Mouse (Mus musculus) liver, embryonic 14.5 days (tissue): ENCODE data around the gene Sumf1.

Experiments used
- CTCF ChIP-seq: IDR thresholded peaks from 2 replicates; pipeline ENCODE4 v1.5.1; 2016; ENCODE audit warnings: antibody characterized with exemption, low read depth, control low read depth
- EP300 ChIP-seq: IDR thresholded peaks from 2 replicates; pipeline ENCODE4 v1.6.1; 2016; ENCODE audit warnings: antibody characterized with exemption, low read depth

DNA sequence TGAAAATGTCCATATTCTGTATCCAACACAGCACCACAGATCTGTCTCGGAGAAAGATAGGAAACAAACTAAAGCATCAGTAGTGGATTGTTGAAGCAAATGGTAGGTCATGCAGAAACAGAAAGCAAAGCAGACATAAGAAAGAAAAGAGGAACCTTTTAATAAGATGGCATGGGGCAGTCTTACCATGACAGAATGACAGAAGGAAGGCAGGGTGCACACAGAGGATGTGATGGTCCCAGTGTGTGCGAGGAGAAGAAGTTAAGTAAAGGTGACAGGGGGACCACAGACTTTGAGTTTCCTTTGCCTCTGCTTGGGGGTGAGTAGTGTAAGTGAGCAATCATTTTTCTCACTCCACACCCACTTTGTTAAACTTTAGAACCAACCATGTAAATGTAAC lies 6.3 kb downstream of the Sumf1 start:
- TF ChIP-seq CTCF (no peak), EP300 (no peak)
